Mouse (Mus musculus): ENCODE measurements around the gene Car3. TPM values are rescaled to one million over a fixed set of nuclear protein-coding genes. Genes with fewer than 3 reads are reported as not detected.

Gene Car3
- polyA plus RNA-seq, 1 experiment from 2014 or later = 2.0 TPM

DNA sequence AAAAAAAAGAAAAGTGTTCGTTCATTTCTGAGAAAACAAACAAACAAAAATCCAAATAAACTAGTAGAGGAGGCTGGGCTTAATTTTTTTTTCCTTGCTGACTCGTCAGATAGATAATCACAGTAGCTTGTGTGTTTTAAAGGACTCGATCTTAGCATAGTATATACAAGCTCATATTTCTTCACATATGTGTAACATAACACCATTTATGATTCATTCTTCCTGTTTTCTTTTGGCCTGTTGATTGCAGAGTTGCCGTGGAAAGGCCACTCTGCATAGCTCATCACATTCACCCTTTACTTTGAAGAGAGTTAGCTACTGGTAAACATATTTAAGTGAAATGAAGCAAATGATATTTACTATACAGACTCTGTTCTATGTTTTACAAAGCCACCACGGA, 30.4 kb downstream of the Car3 start:
- no peaks in the 10 kb centered on the region for H3K27me3 ChIP-seq (ENCODE audit: insufficient read depth, poor library complexity, severe bottlenecking)
- WGBS = 81% methylated on average over 5 of the region's 5 CpGs
- H3K4me1 ChIP-seq (replicated peaks) = 0 out of 2 replicates have a peak, but pooled peaks cover 4% of the 10 kb centered on the region
- H3K27ac ChIP-seq = no peak overlapping the region
- H3K36me3 ChIP-seq = no peaks in the 10 kb centered on the region
- no peaks in the 10 kb centered on the region for H3K9me3 ChIP-seq
- DNase-seq (ENCODE audit: low spot score) = no peak
- no peak overlapping the region for H3K4me3 ChIP-seq

DNA sequence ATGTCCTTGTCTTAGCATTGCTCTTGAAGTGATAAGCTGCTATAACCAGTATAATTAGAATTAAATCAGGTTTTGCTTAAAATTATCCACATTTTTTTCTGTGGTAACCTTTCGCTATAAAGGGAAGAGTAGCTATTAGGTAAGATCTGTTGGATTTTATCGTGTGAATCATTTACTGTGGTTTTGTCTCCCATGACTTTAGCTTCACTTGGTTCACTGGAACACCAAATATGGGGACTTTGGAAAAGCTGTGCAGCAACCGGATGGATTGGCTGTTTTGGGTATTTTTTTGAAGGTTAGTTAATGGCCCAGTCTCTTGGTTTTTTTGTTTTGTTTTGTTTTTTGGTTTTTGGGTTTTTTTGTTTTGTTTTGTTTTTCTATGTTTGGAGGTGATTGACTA, 32.0 kb downstream of the Car3 start:
- DNase-seq (ENCODE audit: low spot score) = no peak
- H3K4me3 ChIP-seq = no peak overlapping the region
- H3K27me3 ChIP-seq (ENCODE audit: insufficient read depth, poor library complexity, severe bottlenecking) = no peaks in the 10 kb centered on the region
- WGBS = 94% methylated on average over 3 of the region's 3 CpGs
- peaks cover 4% of the 10 kb centered on the region; the same call in 1 of the 2 replicates for H3K4me1 ChIP-seq (replicated peaks)
- H3K36me3 ChIP-seq = no peaks in the 10 kb centered on the region
- no peak overlapping the region for H3K27ac ChIP-seq
- H3K9me3 ChIP-seq = no peaks in the 10 kb centered on the region

DNA sequence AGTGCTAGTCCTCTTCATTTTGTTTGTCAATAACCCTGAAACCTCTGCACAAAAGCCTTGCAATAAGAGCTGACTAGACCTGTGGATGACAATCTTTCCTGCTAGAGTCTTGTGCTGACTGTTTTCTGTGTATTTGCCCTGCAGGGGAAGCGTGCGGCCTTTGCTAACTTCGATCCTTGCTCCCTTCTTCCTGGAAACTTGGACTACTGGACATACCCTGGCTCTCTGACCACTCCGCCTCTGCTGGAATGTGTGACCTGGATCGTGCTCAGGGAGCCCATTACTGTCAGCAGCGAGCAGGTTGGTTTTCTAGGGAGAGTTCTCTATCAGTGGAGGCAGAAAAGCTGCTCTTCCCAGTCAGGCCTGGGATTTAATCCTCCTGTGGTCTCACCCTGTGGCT, 34.5 kb downstream of the Car3 start:
- 78% methylated on average over 6 of the region's 6 CpGs for WGBS
- Histone ChIP-seq H3K27ac (no peak overlapping the region), H3K27me3 (ENCODE audit: insufficient read depth, poor library complexity, severe bottlenecking) (no peaks in the 10 kb centered on the region), H3K4me1 (replicated peaks) (peaks cover 4% of the 10 kb centered on the region; the same call in 1 of the 2 replicates), H3K4me3 (no peak overlapping the region), H3K9me3 (no peaks in the 10 kb centered on the region), H3K36me3 (no peaks in the 10 kb centered on the region)
- no peak for DNase-seq (ENCODE audit: low spot score)

DNA sequence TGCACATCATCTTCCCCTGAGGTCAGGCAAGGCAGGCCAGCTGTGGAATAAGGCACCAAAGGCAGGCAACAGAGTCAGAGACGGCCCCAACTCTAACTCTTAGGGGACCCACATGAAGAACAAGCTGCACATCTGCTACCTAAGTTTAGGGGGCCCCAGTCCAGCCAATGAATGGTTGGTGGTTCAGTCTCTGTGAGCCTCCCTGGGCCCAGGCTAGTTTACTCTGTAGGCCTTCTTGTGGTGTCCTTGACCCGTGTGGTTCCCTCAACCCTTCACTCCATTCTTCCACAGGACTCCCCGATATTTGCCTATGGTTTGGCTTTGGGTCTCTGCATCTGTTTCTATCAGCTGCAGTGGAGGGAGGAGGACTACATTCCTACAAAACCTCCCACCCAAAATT, 40.1 kb downstream of the Car3 start:
- no peaks in the 10 kb centered on the region for H3K9me3 ChIP-seq

DNA sequence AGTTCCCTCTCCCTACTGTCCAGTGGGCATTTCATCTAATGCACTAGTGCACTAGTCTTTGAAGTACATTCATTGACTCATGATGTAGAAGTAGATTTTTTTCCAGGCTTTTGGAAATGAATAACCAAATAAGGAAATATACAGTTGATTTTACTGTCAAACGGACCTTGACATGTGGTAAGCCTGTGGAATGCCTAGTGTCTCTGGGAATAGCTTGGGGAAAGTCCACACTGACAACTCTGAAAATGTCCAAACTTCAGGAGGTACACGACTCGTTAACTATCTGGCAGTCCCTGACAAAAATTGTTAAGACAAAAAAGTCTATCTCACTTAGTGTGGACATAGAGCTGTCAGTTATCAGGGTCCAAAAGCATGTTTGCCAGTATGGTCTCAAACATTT, 40.9 kb downstream of the Car3 start:
- H3K9me3 ChIP-seq = no peaks in the 10 kb centered on the region
- H3K36me3 ChIP-seq = 0 out of 2 replicates have a peak, but pooled peaks cover 5% of the 10 kb centered on the region
- H3K27ac ChIP-seq = no peak overlapping the region
- H3K4me3 ChIP-seq = no peak overlapping the region
- no peak for DNase-seq (ENCODE audit: low spot score)
- H3K4me1 ChIP-seq (replicated peaks) = peaks cover 4% of the 10 kb centered on the region; the same call in 1 of the 2 replicates
- no peaks in the 10 kb centered on the region for H3K27me3 ChIP-seq (ENCODE audit: insufficient read depth, poor library complexity, severe bottlenecking)
- WGBS = 87% methylated on average over 3 of the region's 3 CpGs

More for the DNA sequence above, 40.1 kb downstream of the Car3 start:
- H3K27me3 ChIP-seq (ENCODE audit: insufficient read depth, poor library complexity, severe bottlenecking) = no peaks in the 10 kb centered on the region
- H3K27ac ChIP-seq = no peak overlapping the region
- H3K36me3 ChIP-seq = 0 out of 2 replicates have a peak, but pooled peaks cover 5% of the 10 kb centered on the region
- 95% methylated on average over 3 of the region's 3 CpGs for WGBS
- no peak for DNase-seq (ENCODE audit: low spot score)
- peaks cover 4% of the 10 kb centered on the region; the same call in 1 of the 2 replicates for H3K4me1 ChIP-seq (replicated peaks)
- H3K4me3 ChIP-seq = no peak overlapping the region

DNA sequence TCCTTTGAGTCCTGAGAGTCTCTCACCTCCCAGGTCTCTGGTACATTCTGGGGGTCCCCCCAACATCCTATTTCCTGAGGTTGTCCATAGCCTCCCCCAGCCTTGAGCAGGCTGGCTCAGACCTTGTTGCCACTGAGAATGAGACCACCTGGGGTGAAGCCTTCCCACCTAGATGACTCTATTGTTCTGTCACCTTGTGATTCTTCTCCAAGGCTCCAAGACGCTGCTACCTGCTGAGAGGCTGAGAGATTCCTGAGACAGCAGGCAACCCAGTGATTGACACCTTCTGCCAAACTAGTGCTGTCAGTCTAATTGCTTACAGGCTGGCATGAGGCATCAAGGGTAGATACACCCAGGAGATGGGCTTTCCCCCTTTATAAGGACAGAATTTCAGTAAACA, 44.0 kb downstream of the Car3 start:
- Histone ChIP-seq H3K9me3 (no peaks in the 10 kb centered on the region), H3K4me3 (no peak overlapping the region), H3K4me1 (replicated peaks) (no peaks in the 10 kb centered on the region), H3K36me3 (0 out of 2 replicates have a peak, but pooled peaks cover 5% of the 10 kb centered on the region), H3K27me3 (ENCODE audit: insufficient read depth, poor library complexity, severe bottlenecking) (no peaks in the 10 kb centered on the region), H3K27ac (no peak overlapping the region)
- 30% methylated on average over 1 of the region's 1 CpGs for WGBS
- DNase-seq (ENCODE audit: low spot score) = no peak

DNA sequence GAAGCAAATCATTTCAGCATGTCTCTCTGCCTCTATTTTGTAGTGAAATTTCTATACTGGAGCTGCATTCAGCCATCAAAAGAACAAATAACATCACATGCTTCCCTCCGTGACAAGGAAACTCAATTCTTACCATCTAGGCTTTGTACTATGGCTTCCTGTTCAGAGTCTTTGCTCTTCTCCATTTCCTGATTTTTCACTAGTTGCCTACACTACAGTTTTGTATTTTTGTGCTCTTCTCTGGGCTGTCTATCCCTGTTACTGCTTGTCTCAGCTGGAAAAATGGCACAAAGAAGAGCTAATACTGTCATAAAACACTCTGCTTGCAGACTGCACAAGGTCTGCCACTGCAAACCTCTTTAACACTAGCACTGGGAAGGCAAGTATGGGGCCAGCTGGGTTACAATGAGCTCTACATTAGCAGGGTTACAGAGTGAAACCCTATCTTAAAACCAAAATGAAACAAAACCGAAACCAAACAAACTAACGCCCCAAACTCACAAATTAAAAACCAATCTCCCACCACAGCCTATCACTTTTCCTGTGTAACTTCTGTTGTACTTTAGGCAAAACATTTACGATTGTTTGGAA, 48.8 kb downstream of the Car3 start:
- H3K27ac ChIP-seq = no peak overlapping the region
- no peaks in the 10 kb centered on the region for H3K36me3 ChIP-seq
- no peaks in the 10 kb centered on the region for H3K9me3 ChIP-seq
- H3K4me3 ChIP-seq = no peak overlapping the region
- no peaks in the 10 kb centered on the region for H3K4me1 ChIP-seq (replicated peaks)
- 88% methylated on average over 4 of the region's 4 CpGs for WGBS
- no peak for DNase-seq (ENCODE audit: low spot score)
- H3K27me3 ChIP-seq (ENCODE audit: insufficient read depth, poor library complexity, severe bottlenecking) = no peaks in the 10 kb centered on the region

DNA sequence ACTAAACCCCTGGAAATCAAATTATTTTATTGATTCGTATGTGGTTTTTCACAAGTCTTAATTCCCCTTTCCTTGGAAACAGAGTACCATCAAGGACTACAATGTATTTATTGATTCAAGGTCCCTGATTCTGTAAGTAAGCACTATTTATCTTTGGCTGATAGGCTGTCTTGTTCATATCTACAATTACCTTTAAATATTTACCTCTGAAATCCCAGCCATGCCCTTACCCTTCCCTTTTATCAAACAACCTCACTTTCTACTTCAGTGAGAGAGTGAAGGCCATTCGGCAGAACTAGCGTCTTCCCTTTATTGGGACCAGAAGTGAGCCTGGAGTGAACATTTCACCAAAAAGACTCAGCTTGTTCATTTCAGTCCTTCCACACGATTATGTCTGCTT, 50.5 kb downstream of the Car3 start:
- Histone ChIP-seq H3K27me3 (ENCODE audit: insufficient read depth, poor library complexity, severe bottlenecking) (no peaks in the 10 kb centered on the region), H3K4me1 (replicated peaks) (no peaks in the 10 kb centered on the region), H3K9me3 (no peaks in the 10 kb centered on the region), H3K36me3 (no peaks in the 10 kb centered on the region), H3K27ac (no peak overlapping the region), H3K4me3 (no peak overlapping the region)
- WGBS = 87% methylated on average over 4 of the region's 4 CpGs
- no peak for DNase-seq (ENCODE audit: low spot score)

DNA sequence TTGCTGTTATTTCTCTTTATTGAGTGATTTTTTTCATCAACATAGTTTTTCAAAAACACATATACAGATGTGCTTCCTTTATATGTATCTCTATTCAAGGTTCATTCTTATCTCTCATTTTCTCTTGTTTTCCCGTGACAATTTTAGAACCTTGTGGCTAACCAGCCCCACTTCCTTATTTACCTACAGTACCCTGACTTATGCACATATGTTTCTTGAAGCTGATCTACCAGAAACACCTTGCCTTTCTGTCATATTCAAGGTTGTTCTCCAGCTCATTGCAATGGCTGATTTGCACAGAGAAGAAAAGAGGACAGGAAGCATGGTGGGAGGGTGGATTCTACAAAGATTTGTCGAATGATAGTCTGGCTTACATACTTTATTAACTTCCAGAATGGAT, 52.0 kb downstream of the Car3 start:
- 92% methylated on average over 2 of the region's 2 CpGs for WGBS
- DNase-seq (ENCODE audit: low spot score) = no peak
- no peak overlapping the region for H3K27ac ChIP-seq
- H3K9me3 ChIP-seq = no peaks in the 10 kb centered on the region
- no peaks in the 10 kb centered on the region for H3K27me3 ChIP-seq (ENCODE audit: insufficient read depth, poor library complexity, severe bottlenecking)
- H3K36me3 ChIP-seq = no peaks in the 10 kb centered on the region
- no peaks in the 10 kb centered on the region for H3K4me1 ChIP-seq (replicated peaks)
- H3K4me3 ChIP-seq = no peak overlapping the region

DNA sequence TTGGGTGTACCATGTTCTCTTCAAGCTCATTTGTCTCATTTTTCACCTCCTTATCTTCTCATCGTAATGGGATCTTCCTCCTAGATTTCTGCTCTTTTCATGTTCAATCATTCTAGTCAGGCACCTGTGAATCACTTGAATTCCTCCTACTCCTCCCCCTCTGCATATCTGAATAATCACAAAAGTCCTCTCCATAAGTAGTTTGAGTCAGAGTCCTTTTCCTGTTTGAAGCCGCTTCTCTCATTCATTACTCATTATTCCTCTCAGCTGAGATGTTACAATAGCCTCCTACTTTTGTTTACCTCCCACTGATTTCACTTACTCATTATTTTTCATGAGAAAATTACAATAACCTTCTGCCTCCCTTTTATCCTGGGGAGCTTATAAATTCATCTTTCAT, 53.9 kb downstream of the Car3 start:
- Histone ChIP-seq H3K27ac (no peak overlapping the region), H3K36me3 (no peaks in the 10 kb centered on the region), H3K4me3 (no peak overlapping the region), H3K27me3 (ENCODE audit: insufficient read depth, poor library complexity, severe bottlenecking) (no peaks in the 10 kb centered on the region), H3K4me1 (replicated peaks) (no peaks in the 10 kb centered on the region), H3K9me3 (no peaks in the 10 kb centered on the region)
- no peak for DNase-seq (ENCODE audit: low spot score)
- WGBS = 56% methylated on average over 2 of the region's 2 CpGs

Other genes with a start within 250 kb of the Car3 start
- gene Car13, start 221.8 kb upstream of the Car3 start, polyA plus RNA-seq (2016; fragmentation: Nextera tagmentation; extraction: Ambion mirVana) = 2.9 and 4.6 TPM in 2 replicates
- gene Car1, start 55.1 kb upstream of the Car3 start, polyA plus RNA-seq (2016; fragmentation: Nextera tagmentation; extraction: Ambion mirVana) = not detected in 2 replicates
- 84.6 and 101 TPM in 2 replicates for gene Car2, start 22.8 kb downstream of the Car3 start, polyA plus RNA-seq (2016; fragmentation: Nextera tagmentation; extraction: Ambion mirVana)